Comparison of ENCODE assay signal across 14 mouse cellular contexts in genomic region chr14:117451391-117451991, GRCm38 (mm10).
"Had no signal": no experiment of that assay in that cellular context is flagged by ENCODE, and none has a peak within 500 bp of the region (broad histone marks: within the 10 kb centered on the region; RNA-seq: fewer than 3 reads in every experiment).

No protein-coding gene starts in this region.

- H3K36me3 ChIP-seq: kidney, embryonic 15.5 days; limb, embryonic 15.5 days; midbrain, embryonic 13.5 days; neural tube, embryonic 15.5 days had no signal

- H3K4me2 ChIP-seq: kidney, embryonic 15.5 days; limb, embryonic 15.5 days had no signal

- H3K9me3 ChIP-seq: kidney, embryonic 15.5 days; limb, embryonic 15.5 days; midbrain, embryonic 13.5 days; neural tube, embryonic 15.5 days had no signal

- H3K4me1 ChIP-seq: kidney, embryonic 15.5 days; limb, embryonic 15.5 days; midbrain, embryonic 13.5 days had no signal

- H3K4me3 ChIP-seq: kidney, embryonic 15.5 days; left cerebral cortex, adult 2 months; limb, embryonic 15.5 days; midbrain, embryonic 13.5 days; myocyte; neural tube, embryonic 15.5 days had no signal

- H3K27ac ChIP-seq: kidney, embryonic 15.5 days; left cerebral cortex, adult 2 months; limb, embryonic 15.5 days; liver, embryonic 14.5 days; midbrain, embryonic 13.5 days; neural tube, embryonic 15.5 days had no signal

- H3K27me3 ChIP-seq: kidney, embryonic 15.5 days; limb, embryonic 15.5 days; midbrain, embryonic 13.5 days; neural tube, embryonic 15.5 days had no signal

- DNase-seq: kidney, adult 2 months; kidney, postnatal 14 days; lung, adult 2 months; right cerebral cortex, postnatal 4 days; spleen, adult 18-20 months; thymus, adult 18-20 months; thymus, postnatal 14 days had no signal

- H3K9ac ChIP-seq: kidney, embryonic 15.5 days; limb, embryonic 15.5 days; liver, embryonic 14.5 days; midbrain, embryonic 13.5 days; neural tube, embryonic 15.5 days had no signal
